Mouse (Mus musculus): ENCODE data around the gene Palm. TPM values are rescaled to one million over a fixed set of nuclear protein-coding genes. Genes with fewer than 3 reads are reported as not detected.

Gene Palm
- polyA plus RNA-seq, 1 experiment from 2014 or later: 56.8 TPM

DNA sequence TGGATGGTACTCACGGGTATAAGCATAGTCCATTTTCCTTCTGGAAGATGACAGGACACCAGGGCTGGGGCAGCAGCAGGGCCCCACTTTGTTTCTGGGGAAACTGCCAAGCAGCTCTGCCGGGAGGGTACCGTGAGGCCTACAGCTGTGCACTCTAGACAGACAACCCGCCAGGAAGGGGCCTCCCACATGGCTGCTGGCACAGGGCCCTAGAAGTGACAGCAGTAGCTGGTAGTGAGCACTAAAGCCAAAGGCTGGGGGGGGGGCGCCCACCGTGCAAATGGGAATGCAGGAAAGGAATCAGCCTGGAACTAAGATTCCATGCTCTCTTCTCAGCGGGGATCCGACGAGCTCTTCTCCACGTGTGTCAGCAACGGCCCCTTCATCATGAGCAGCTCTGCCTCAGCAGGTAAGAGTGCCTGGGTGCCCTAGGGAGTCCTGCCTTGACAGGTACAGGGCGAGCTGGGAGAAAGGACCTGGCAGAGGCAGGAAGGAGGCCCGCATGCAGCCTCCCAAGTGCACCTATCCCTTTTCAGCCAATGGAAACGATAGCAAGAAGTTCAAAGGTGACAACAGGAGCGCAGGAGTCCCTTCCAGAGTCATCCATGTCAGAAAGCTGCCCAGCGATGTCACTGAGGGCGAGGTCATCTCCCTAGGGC lies 65.2 kb downstream of the Palm start:
- H3K4me1 ChIP-seq (ENCODE audit: control insufficient read depth, insufficient read depth, low read length): peaks cover 34% of the 10 kb centered on the region
- H3K27me3 ChIP-seq (ENCODE audit: control insufficient read depth, insufficient read depth, low read length): no peaks in the 10 kb centered on the region
- no peak for ATAC-seq (ENCODE audit: insufficient read depth, low FRiP score)
- peak overlapping the region; percentile 97 for H3K4me3 ChIP-seq (replicated peaks; ENCODE audit: low read length)
- no peaks in the 10 kb centered on the region for H3K9me3 ChIP-seq (replicated peaks; ENCODE audit: control insufficient read depth, low read length)
- peak overlapping the region; percentile 52 for H3K27ac ChIP-seq (ENCODE audit: low read length)
- peak overlapping the region; percentile 89 for H3K4me2 ChIP-seq (ENCODE audit: low read depth, low read length)
- 37% methylated on average over 16 of the region's 17 CpGs for WGBS
- peaks cover 42% of the 10 kb centered on the region for H3K36me3 ChIP-seq (ENCODE audit: control insufficient read depth, insufficient read depth, low read length)
- H3K9ac ChIP-seq (ENCODE audit: low read length): peak overlapping the region; percentile 99

DNA sequence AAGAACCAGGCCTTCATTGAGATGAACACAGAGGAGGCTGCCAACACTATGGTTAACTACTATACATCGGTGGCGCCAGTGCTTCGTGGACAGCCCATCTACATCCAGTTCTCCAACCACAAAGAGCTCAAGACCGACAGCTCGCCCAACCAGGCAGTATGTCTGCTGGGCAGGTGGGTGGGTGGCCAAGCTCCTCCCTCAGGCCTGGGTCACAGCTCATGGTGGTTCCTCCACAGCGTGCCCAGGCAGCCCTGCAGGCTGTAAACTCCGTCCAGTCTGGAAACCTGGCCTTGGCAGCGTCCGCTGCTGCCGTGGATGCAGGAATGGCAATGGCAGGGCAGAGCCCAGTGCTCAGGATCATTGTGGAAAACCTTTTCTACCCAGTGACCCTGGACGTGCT lies 65.7 kb downstream of the Palm start:
- Histone ChIP-seq H3K27ac (ENCODE audit: low read length) (no peak overlapping the region), H3K4me1 (ENCODE audit: control insufficient read depth, insufficient read depth, low read length) (peaks cover 34% of the 10 kb centered on the region)
- 73% methylated on average over 11 of the region's 11 CpGs for WGBS

DNA sequence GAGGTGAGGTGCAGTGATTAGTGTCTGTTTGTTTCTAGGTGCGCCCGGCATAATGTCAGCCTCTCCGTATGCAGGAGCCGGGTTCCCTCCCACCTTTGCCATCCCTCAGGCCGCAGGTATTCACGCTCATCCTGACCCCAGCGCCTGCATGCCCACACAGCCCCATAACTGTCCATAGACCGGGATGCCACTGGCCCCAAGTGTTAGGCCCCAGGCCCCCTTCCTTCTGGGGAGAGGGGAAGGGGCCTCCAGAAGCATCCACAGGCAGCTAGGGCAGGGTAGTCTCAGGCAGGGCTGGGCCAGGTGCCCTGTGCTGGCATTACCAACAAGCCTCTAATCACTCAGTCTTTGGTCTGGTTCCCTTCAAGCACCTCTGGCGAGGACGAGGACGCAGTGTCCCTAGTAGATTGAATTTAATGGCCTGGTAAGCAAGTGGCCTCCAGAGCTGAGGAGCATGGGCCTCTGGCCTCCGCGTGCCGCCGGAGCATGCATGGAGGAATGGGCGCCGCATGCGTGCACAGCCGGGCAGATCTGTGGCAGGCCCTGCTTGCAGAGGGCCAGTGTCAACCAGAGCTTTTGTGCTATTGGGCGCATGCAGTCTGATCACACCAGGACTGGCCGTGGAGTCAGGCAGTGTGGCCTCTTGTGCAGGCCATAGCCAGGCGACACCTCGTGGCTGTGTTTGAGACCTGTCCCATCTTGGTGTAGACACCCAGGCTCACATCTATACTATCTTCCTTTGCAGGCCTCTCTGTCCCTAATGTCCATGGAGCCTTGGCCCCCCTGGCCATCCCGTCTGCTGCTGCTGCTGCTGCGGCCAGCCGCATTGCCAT lies 66.9 kb downstream of the Palm start:
- Histone ChIP-seq H3K27ac (ENCODE audit: low read length) (no peak overlapping the region), H3K36me3 (ENCODE audit: control insufficient read depth, insufficient read depth, low read length) (peaks cover 42% of the 10 kb centered on the region)

More for the DNA sequence above, 65.7 kb downstream of the Palm start:
- Histone ChIP-seq H3K4me2 (ENCODE audit: low read depth, low read length) (no peak overlapping the region), H3K9me3 (replicated peaks; ENCODE audit: control insufficient read depth, low read length) (no peaks in the 10 kb centered on the region), H3K27me3 (ENCODE audit: control insufficient read depth, insufficient read depth, low read length) (no peaks in the 10 kb centered on the region), H3K36me3 (ENCODE audit: control insufficient read depth, insufficient read depth, low read length) (peaks cover 42% of the 10 kb centered on the region), H3K9ac (ENCODE audit: low read length) (no peak overlapping the region; the same call in 1 of the 2 replicates), H3K4me3 (replicated peaks; ENCODE audit: low read length) (no peak overlapping the region)
- no peak for ATAC-seq (ENCODE audit: insufficient read depth, low FRiP score)

DNA sequence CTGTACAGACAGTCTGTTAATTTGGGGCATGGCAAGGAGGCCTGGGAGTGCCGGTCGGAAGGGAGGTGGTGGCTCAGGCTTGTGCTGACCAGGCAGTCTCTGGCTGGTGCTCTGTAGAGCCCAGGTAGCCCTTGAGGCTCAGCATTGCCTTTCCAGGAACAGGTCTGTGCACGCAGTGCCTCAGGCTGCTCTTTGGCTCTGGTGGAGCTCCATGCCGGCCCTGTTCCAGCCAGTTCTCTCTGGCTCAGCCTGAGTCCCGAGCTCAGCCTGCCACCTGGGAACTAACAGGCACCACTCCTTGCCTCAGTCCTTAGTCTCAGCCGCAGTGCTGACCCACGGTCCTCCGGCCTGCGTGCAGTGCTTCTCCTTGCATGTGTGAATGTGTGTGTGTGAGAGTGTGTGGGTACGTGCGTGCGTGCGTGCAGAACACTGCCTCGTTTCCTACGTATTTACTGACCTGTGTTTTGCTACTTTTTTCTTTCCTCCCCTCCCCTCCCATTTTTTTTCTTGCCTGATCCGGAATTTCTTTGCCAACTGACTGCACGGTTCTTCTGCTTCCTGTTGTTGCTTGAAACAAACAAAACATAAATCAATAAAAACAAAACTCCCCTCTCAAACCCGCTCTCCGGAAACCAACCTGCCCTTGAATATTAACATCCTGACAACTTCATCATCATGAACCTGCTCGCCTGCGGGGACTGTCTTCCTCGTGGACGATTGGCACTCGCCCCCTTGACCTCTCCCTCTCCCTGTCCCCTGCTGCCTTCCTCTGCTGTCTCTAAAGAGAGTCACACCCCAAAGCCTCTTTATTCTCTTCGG lies 68.1 kb downstream of the Palm start:
- ATAC-seq (ENCODE audit: insufficient read depth, low FRiP score): no peak
- Histone ChIP-seq H3K36me3 (ENCODE audit: control insufficient read depth, insufficient read depth, low read length) (peaks cover 42% of the 10 kb centered on the region), H3K27me3 (ENCODE audit: control insufficient read depth, insufficient read depth, low read length) (no peaks in the 10 kb centered on the region), H3K9ac (ENCODE audit: low read length) (no peak overlapping the region), H3K4me2 (ENCODE audit: low read depth, low read length) (no peak overlapping the region), H3K9me3 (replicated peaks; ENCODE audit: control insufficient read depth, low read length) (no peaks in the 10 kb centered on the region), H3K27ac (ENCODE audit: low read length) (no peak overlapping the region), H3K4me1 (ENCODE audit: control insufficient read depth, insufficient read depth, low read length) (peaks cover 36% of the 10 kb centered on the region), H3K4me3 (replicated peaks; ENCODE audit: low read length) (no peak overlapping the region)
- 72% methylated on average over 25 of the region's 25 CpGs for WGBS

More for the DNA sequence above, 66.9 kb downstream of the Palm start:
- Histone ChIP-seq H3K27me3 (ENCODE audit: control insufficient read depth, insufficient read depth, low read length) (no peaks in the 10 kb centered on the region), H3K9ac (ENCODE audit: low read length) (peak overlapping the region; percentile 31; the same call in 1 of the 2 replicates), H3K4me2 (ENCODE audit: low read depth, low read length) (no peak overlapping the region), H3K9me3 (replicated peaks; ENCODE audit: control insufficient read depth, low read length) (no peaks in the 10 kb centered on the region), H3K4me3 (replicated peaks; ENCODE audit: low read length) (no peak overlapping the region), H3K4me1 (ENCODE audit: control insufficient read depth, insufficient read depth, low read length) (peaks cover 34% of the 10 kb centered on the region)
- ATAC-seq (ENCODE audit: insufficient read depth, low FRiP score): no peak
- 89% methylated on average over 26 of the region's 26 CpGs for WGBS

DNA sequence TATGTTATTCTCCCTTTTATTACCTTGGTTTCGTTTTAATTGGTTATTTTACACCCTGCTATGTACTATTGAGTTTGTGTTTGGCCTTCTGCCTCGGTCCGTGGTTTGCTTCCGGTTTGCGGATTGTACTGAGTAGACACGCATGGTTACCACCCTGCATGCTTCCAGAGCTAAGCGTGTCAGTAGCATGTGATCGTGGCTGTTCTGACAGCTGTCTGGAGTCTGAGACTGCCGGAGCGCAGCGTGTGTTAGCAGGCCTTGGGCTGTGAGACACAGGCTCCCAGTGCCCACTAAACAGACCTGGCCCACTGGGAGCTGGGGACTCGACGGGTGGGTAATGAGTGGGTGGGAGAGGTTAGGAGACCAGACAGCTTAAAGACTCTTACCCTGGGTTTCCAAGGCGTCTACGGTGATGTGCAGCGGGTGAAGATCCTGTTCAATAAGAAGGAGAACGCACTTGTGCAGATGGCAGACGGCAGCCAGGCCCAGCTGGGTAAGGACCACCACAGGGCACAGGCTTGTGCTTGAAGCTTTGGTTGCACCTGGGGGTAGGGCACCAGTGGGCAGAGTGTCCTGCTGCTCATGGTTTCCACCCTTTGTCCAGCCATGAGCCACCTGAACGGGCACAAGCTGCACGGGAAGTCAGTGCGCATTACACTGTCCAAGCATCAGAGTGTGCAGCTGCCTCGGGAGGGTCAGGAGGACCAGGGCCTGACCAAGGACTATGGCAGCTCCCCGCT lies 68.8 kb downstream of the Palm start:
- Histone ChIP-seq H3K36me3 (ENCODE audit: control insufficient read depth, insufficient read depth, low read length) (peaks cover 42% of the 10 kb centered on the region), H3K4me1 (ENCODE audit: control insufficient read depth, insufficient read depth, low read length) (peaks cover 29% of the 10 kb centered on the region), H3K27ac (ENCODE audit: low read length) (no peak overlapping the region), H3K27me3 (ENCODE audit: control insufficient read depth, insufficient read depth, low read length) (no peaks in the 10 kb centered on the region), H3K4me3 (replicated peaks; ENCODE audit: low read length) (no peak overlapping the region), H3K4me2 (ENCODE audit: low read depth, low read length) (no peak overlapping the region), H3K9me3 (replicated peaks; ENCODE audit: control insufficient read depth, low read length) (no peaks in the 10 kb centered on the region), H3K9ac (ENCODE audit: low read length) (no peak overlapping the region)
- 84% methylated on average over 23 of the region's 23 CpGs for WGBS
- ATAC-seq (ENCODE audit: insufficient read depth, low FRiP score): no peak

DNA sequence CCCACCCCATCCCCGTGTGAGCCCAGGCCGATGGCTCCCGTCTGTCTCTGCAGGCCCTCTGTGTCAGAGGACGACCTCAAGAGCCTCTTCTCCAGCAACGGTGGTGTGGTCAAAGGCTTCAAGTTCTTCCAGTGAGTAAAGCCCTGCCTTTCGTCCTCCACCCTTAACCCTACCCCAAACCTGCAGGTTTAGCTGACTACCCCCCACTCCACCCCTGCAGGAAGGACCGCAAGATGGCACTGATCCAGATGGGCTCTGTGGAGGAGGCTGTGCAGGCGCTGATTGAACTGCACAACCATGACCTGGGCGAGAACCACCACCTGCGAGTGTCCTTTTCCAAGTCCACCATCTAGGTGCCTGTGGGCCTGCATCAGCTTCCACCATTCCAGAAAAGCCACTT lies 69.6 kb downstream of the Palm start:
- Histone ChIP-seq H3K9ac (ENCODE audit: low read length) (no peak overlapping the region), H3K9me3 (replicated peaks; ENCODE audit: control insufficient read depth, low read length) (no peaks in the 10 kb centered on the region), H3K27ac (ENCODE audit: low read length) (no peak overlapping the region), H3K4me3 (replicated peaks; ENCODE audit: low read length) (no peak overlapping the region), H3K4me2 (ENCODE audit: low read depth, low read length) (no peak overlapping the region), H3K27me3 (ENCODE audit: control insufficient read depth, insufficient read depth, low read length) (no peaks in the 10 kb centered on the region), H3K36me3 (ENCODE audit: control insufficient read depth, insufficient read depth, low read length) (peaks cover 42% of the 10 kb centered on the region), H3K4me1 (ENCODE audit: control insufficient read depth, insufficient read depth, low read length) (peaks cover 22% of the 10 kb centered on the region)
- no peak for ATAC-seq (ENCODE audit: insufficient read depth, low FRiP score)
- 57% methylated on average over 10 of the region's 10 CpGs for WGBS

DNA sequence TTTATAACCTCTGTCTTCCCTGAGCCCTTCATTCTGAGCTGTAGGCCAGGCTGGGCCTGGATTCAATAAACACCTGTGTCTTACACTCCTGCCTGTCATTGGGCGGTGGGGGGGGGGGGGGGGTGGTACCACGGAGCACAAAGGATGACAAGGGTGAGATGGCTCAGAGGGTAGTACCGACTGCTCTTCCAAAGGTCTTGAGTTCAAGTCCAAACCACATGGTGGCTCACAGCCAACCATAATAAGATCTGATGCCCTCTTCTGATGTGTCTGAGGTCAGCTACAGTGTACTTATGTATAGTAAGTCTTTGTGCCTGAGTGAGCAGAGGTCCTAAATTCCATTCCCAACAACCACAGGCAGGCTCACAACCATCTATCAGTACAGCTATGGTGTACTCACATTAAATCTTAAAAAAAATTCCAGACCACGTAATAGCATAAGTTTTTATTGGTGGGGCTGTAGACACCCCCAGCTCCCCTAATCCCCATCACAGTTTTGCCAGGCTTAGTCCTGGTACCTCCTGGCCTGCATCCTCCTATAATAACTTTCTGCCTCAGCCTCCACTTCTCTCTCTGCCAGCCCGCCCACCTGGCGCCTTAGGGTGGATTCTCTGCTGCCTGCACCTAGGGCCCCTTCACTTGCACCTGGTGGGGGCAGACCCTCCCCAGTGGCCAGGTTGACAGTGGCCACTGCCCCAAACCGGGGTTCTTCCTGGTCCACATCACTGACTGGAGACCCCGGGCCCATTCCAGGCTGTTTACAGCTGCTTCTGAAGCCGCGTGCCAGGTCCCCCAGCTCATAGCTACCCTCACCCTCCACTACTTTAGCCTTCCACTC lies 71.2 kb downstream of the Palm start:
- peak; percentile 8; the same call in 1 of the 2 replicates for ATAC-seq (ENCODE audit: insufficient read depth, low FRiP score)
- Histone ChIP-seq H3K4me3 (replicated peaks; ENCODE audit: low read length) (no peak overlapping the region), H3K27ac (ENCODE audit: low read length) (no peak overlapping the region; the same call in 1 of the 2 replicates), H3K4me1 (ENCODE audit: control insufficient read depth, insufficient read depth, low read length) (0 out of 2 replicates have a peak, but pooled peaks cover 7% of the 10 kb centered on the region), H3K27me3 (ENCODE audit: control insufficient read depth, insufficient read depth, low read length) (no peaks in the 10 kb centered on the region), H3K9ac (ENCODE audit: low read length) (no peak overlapping the region), H3K36me3 (ENCODE audit: control insufficient read depth, insufficient read depth, low read length) (peaks cover 37% of the 10 kb centered on the region), H3K9me3 (replicated peaks; ENCODE audit: control insufficient read depth, low read length) (no peaks in the 10 kb centered on the region), H3K4me2 (ENCODE audit: low read depth, low read length) (no peak overlapping the region)
- 46% methylated on average over 10 of the region's 10 CpGs for WGBS

DNA sequence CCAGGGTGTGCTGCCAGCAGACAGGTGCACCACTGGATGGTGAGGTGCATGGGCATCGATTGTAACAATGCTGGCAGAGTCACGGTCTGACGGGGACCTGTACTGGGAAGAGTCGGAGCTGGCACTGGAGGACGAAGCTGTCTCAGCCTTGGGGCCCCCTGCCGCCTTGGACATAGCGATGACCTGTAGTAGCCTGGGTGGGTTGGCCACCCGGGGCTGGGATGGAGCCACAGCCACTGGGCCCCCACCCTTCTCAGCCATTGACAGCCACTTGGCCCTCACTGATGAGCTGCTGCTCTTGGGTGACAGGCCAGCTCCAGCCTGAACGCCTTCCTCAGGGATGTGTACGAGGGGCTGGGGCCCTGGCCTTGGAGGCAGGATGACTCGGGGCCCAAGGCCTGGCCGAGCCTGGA lies 71.8 kb downstream of the Palm start:
- H3K9me3 ChIP-seq (replicated peaks; ENCODE audit: control insufficient read depth, low read length): no peaks in the 10 kb centered on the region
- peaks cover 31% of the 10 kb centered on the region for H3K36me3 ChIP-seq (ENCODE audit: control insufficient read depth, insufficient read depth, low read length)
- H3K4me2 ChIP-seq (ENCODE audit: low read depth, low read length): no peak overlapping the region
- H3K4me3 ChIP-seq (replicated peaks; ENCODE audit: low read length): no peak overlapping the region
- H3K27me3 ChIP-seq (ENCODE audit: control insufficient read depth, insufficient read depth, low read length): no peaks in the 10 kb centered on the region
- 0 out of 2 replicates have a peak, but pooled peaks cover 5% of the 10 kb centered on the region for H3K4me1 ChIP-seq (ENCODE audit: control insufficient read depth, insufficient read depth, low read length)
- 0 out of 2 replicates have a peak, but pooled peaks have one; percentile 4 for ATAC-seq (ENCODE audit: insufficient read depth, low FRiP score)
- WGBS: 56% methylated on average over 12 of the region's 12 CpGs
- H3K27ac ChIP-seq (ENCODE audit: low read length): no peak overlapping the region; the same call in 1 of the 2 replicates
- H3K9ac ChIP-seq (ENCODE audit: low read length): no peak overlapping the region

Data from stomach, embryonic 16.5 days (tissue).